Mouse (Mus musculus): ENCODE measurements around the gene Lasp1. TPM values are rescaled to one million over a fixed set of nuclear protein-coding genes. Genes with fewer than 3 reads are reported as not detected.

The Lasp1 gene
- polyA plus RNA-seq, 1 experiment from 2014 or later, result 137 TPM

DNA sequence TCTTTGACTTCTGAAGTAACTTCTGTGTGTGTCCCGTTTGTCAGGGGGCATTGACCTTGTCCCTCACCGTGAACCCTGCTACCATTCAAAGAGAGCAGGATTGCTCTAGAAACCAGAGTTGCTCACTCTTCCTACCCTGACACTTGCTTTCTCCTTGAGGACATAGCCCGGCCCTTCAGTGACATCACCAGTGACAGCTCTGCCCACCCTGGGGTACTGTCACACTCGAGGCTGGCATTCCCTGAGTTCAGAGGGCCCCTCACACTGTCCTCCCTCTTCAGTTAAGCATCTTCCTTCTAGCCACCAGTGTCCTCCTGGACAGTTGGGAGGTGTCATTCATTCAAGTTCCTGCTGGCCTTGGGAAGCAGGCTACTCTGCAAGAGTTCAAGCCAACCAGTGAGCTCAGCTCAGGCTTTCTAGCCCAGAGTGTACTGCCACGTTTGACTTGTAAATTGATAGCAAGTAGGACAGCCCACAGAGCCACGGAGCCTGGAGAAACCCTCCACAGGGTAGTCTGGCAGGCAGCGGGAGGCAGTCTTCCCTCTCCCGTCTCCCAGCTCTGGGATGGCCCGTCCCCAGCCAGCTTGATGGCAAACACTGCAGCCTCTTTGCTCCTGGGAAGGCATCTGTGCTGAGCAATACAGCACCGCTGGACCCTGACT, 40.1 kb downstream of the Lasp1 start:
- WGBS, result 43% methylated on average over 10 of the region's 10 CpGs
- H3K9me3 ChIP-seq, result no peaks in the 10 kb centered on the region
- no peak overlapping the region for H3K27ac ChIP-seq
- no peak overlapping the region for H3K4me3 ChIP-seq (replicated peaks)
- peaks cover 41% of the 10 kb centered on the region for H3K36me3 ChIP-seq
- H3K4me2 ChIP-seq (replicated peaks), result no peak overlapping the region
- no peaks in the 10 kb centered on the region for H3K27me3 ChIP-seq
- ATAC-seq, result no peak
- H3K4me1 ChIP-seq (replicated peaks), result peaks cover 19% of the 10 kb centered on the region
- no peak overlapping the region for H3K9ac ChIP-seq (replicated peaks)

DNA sequence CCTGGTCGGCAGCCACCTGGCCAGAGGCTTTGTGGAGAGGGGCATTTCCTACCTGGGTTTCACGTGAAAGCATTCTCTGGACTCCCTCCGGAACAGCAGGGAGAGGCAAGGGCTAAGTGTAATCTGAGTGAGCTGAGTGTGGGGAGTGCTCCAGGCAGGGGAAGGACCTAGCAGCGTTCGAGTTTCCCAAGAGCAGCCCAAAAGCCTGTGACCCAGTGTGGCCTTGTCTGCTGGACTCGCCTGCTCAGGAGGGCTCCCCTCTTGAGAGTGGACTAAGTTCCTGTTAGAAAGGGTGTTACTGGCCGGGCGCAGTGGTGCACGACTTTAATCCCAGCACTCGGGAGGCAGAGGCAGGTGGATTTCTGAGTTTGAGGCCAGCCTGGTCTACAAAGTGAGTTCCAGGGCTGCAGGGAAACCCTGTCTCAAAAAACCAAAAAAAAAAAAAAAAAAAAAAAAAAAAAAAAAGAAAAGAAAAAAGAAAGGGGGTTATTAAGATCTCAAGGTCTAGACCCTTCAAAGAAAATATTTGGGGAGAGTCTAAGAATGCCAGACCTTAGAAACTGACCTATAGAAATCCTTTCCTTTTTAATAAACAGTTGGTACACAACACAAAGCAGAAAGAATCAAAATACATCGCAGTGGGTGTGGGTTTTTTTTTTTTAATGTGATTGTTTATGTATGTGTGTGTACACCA, 40.8 kb downstream of the Lasp1 start:
- Histone ChIP-seq H3K36me3 (peaks cover 34% of the 10 kb centered on the region), H3K4me1 (replicated peaks) (peaks cover 19% of the 10 kb centered on the region), H3K9ac (replicated peaks) (no peak overlapping the region), H3K27me3 (no peaks in the 10 kb centered on the region), H3K9me3 (no peaks in the 10 kb centered on the region), H3K27ac (peak overlapping the region; percentile 95), H3K4me3 (replicated peaks) (no peak overlapping the region), H3K4me2 (replicated peaks) (no peak overlapping the region)
- ATAC-seq, result no peak
- WGBS, result 56% methylated on average over 11 of the region's 11 CpGs

DNA sequence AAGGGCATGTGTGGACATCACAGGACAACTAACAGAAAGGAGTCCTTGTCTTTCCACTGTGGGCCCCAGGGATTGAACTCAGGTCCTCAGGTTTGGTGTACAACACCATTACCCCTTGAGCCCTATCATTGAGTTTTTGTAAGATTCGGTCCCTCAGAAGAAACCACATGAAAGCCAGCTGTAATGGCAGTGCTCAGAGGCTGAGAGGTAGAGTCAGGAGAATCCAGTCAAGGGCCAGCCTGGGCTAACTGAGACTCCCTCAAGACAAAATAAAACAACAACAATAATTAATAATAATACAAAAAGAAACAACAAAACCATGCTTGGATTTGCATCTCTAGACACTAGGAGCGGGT, 41.3 kb downstream of the Lasp1 start:
- 68% methylated on average over 2 of the region's 2 CpGs for WGBS
- Histone ChIP-seq H3K27ac (peak overlapping the region; percentile 95), H3K4me1 (replicated peaks) (peaks cover 19% of the 10 kb centered on the region), H3K9ac (replicated peaks) (peak overlapping the region; percentile 76; the same call in 1 of the 2 replicates), H3K36me3 (peaks cover 29% of the 10 kb centered on the region), H3K4me2 (replicated peaks) (peak overlapping the region; percentile 63), H3K9me3 (no peaks in the 10 kb centered on the region), H3K4me3 (replicated peaks) (peak overlapping the region; percentile 63), H3K27me3 (no peaks in the 10 kb centered on the region)
- ATAC-seq, result no peak

DNA sequence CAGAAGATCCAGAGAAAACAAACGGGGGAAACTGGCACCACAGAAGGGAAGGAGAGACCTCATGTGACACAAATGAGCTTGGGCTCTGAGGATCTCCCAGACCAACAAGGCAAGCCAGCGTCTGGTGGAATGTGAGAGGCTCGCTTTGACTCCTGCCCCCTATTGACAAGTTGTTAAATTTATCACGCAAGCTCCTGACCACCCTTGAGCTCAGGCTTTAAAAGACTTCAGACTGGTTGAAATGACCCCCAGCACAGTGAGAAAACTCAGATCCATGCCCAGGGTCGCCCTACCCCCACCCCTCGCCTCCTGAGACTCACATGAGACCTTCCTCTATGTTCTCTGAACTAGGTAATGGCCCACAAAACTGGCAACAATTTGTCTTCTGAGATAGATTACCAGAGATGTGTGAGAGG, 41.7 kb downstream of the Lasp1 start, which contains the start of gene B230217C12Rik:
Gene B230217C12Rik (plus strand): TSS at position 242 of the 416 bp plus-strand sequence.
- H3K27ac ChIP-seq, result peak within 1 kb of the TSS; percentile 95
- WGBS, result 2% methylated on average over 6 of the region's 6 CpGs
- no peaks in the 10 kb centered on the region for H3K9me3 ChIP-seq
- peaks cover 24% of the 10 kb centered on the region for H3K36me3 ChIP-seq
- H3K4me1 ChIP-seq (replicated peaks), result peaks cover 19% of the 10 kb centered on the region
- H3K4me2 ChIP-seq (replicated peaks), result peak within 1 kb of the TSS; percentile 63
- H3K27me3 ChIP-seq, result no peaks in the 10 kb centered on the region
- peak; percentile 65 for ATAC-seq
- H3K9ac ChIP-seq (replicated peaks), result peak within 1 kb of the TSS; percentile 76
- H3K4me3 ChIP-seq (replicated peaks), result peak within 1 kb of the TSS; percentile 63

DNA sequence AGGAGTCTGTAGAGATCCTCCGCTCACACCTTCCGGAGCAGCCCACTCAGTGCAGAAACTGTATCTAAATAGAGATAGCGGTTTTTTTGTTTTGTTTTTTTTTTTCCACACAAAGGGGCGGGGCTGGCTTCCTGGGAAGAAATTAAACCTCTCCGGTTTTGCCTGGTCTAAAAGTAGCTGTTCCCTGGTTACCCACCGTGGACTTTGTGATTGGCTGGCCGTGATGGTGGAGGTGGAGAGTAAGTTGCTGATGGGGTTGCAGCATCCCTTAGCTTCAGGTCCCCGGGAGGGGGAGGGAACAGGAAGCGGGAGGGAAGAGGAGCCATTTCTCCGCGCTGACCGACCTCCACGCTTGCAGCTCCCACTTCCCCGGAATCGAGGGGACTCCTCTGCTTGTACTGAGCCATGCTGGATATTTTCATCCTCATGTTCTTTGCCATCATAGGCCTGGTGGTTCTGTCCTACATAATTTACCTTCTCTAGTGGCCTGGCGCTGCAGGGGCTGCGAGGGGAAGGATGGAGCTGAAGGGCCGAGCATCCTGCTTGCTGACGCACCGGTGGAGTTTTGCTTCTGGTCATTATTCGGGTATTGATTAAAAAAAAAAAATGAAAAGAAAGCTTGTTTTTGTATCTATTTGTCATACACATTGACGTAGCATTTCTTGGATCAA, 42.3 kb downstream of the Lasp1 start:
- under 1% methylated on average over 22 of the region's 22 CpGs for WGBS
- Histone ChIP-seq H3K4me1 (replicated peaks) (peaks cover 19% of the 10 kb centered on the region), H3K9ac (replicated peaks) (peak overlapping the region; percentile 76), H3K9me3 (no peaks in the 10 kb centered on the region), H3K27ac (peak overlapping the region; percentile 95), H3K36me3 (peaks cover 19% of the 10 kb centered on the region), H3K4me2 (replicated peaks) (peak overlapping the region; percentile 63), H3K27me3 (no peaks in the 10 kb centered on the region), H3K4me3 (replicated peaks) (peak overlapping the region; percentile 63)
- ATAC-seq, result peak; percentile 92

DNA sequence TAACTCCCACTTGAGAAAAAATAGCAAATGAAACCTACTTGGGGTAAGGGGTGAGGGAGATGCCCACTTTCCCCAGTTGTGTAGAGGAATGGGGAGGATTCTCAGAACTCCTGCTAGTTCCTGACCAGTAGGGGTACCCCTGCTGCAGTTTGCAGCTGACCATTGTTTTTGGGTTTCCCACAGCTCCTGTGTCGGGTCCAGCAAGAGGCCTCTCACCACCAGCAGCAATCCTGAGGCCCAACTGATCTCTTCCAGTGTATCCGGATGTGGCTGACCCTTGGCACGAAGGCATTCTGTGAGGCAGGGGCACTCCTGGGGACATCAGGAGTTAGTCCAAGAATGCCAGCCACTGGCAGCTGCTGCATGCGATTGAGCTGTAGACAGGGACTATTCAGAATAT, 43.2 kb downstream of the Lasp1 start:
- Histone ChIP-seq H3K9ac (replicated peaks) (peak overlapping the region; percentile 76), H3K27ac (peak overlapping the region; percentile 95)
- no peak for ATAC-seq

DNA sequence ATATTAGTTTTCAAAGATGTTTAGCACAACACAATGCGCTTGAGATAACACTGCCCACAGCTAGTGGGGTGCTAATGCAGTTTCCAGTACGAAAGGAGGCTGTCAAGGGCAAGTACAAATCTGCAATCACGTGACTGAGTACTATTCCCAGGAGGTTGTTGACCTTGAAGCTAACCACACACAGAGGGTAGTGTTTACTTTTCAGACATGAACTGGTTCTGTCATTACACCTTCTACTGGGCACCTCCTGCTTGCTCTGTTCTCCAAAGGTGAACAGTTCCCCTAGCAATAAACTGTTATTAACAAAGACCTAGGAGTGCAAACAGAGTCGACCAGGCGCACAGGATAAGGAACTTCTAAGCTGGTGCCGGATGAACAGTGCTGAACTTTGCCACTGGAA, 51.6 kb downstream of the Lasp1 start:
- Histone ChIP-seq H3K27me3 (no peaks in the 10 kb centered on the region), H3K4me1 (replicated peaks) (no peaks in the 10 kb centered on the region), H3K4me2 (replicated peaks) (no peak overlapping the region), H3K9me3 (no peaks in the 10 kb centered on the region), H3K27ac (no peak overlapping the region), H3K36me3 (no peaks in the 10 kb centered on the region), H3K9ac (replicated peaks) (no peak overlapping the region), H3K4me3 (replicated peaks) (no peak overlapping the region)
- WGBS, result 74% methylated on average over 6 of the region's 6 CpGs
- ATAC-seq, result no peak

More for the DNA sequence above, 43.2 kb downstream of the Lasp1 start:
- peaks cover 10% of the 10 kb centered on the region for H3K36me3 ChIP-seq
- peak overlapping the region; percentile 63 for H3K4me2 ChIP-seq (replicated peaks)
- WGBS, result 30% methylated on average over 4 of the region's 4 CpGs
- peak overlapping the region; percentile 63 for H3K4me3 ChIP-seq (replicated peaks)
- H3K4me1 ChIP-seq (replicated peaks), result peaks cover 19% of the 10 kb centered on the region
- H3K27me3 ChIP-seq, result no peaks in the 10 kb centered on the region
- no peaks in the 10 kb centered on the region for H3K9me3 ChIP-seq

DNA sequence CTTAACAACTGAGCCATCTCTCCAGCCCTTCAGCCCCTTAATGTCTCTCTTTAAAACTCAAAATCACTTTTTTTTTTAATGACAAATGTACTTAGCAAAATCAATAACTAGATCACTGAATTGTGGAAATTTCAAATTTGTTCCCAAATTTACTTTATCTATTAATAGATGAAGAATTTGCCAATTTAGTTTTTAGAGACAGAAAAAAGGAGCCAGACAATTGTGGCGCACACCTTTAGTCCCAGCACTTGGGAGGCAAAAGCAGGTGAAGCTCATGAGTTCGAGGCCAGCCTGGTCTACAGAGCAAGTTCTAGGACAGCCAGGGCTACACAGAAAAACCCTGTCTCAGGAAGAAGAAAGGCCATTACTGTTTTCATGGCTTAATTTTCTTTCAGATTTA, 52.8 kb downstream of the Lasp1 start:
- H3K4me2 ChIP-seq (replicated peaks), result no peak overlapping the region
- H3K4me3 ChIP-seq (replicated peaks), result no peak overlapping the region
- WGBS, result 86% methylated on average over 2 of the region's 2 CpGs
- ATAC-seq, result no peak
- H3K9me3 ChIP-seq, result no peaks in the 10 kb centered on the region
- H3K27ac ChIP-seq, result no peak overlapping the region
- H3K4me1 ChIP-seq (replicated peaks), result no peaks in the 10 kb centered on the region
- H3K9ac ChIP-seq (replicated peaks), result no peak overlapping the region
- no peaks in the 10 kb centered on the region for H3K36me3 ChIP-seq
- H3K27me3 ChIP-seq, result no peaks in the 10 kb centered on the region

DNA sequence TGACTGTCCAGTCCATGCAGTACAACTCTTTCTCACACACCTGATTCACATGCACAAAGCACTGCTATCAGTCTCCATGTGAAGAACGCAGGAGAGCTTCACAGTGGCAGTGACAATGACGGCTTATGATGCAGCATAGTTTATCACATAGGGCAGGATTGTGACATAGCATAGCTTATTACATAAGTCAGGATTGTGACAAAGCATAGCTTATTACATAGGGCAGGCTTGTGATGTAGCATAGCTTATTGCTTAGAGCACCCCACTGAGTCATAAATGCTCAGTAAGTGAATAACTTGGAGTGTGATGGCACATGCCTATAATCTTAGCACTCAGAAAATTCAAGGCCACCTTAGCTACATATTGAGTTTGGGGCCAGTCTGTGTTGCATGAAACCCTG, 56.7 kb downstream of the Lasp1 start:
- no peak for ATAC-seq
- no peak overlapping the region for H3K9ac ChIP-seq (replicated peaks)
- no peaks in the 10 kb centered on the region for H3K9me3 ChIP-seq
- H3K27ac ChIP-seq, result no peak overlapping the region
- H3K4me2 ChIP-seq (replicated peaks), result no peak overlapping the region
- no peaks in the 10 kb centered on the region for H3K27me3 ChIP-seq
- H3K4me3 ChIP-seq (replicated peaks), result no peak overlapping the region
- no peaks in the 10 kb centered on the region for H3K36me3 ChIP-seq
- WGBS, result 91% methylated on average over 2 of the region's 2 CpGs
- no peaks in the 10 kb centered on the region for H3K4me1 ChIP-seq (replicated peaks)

DNA sequence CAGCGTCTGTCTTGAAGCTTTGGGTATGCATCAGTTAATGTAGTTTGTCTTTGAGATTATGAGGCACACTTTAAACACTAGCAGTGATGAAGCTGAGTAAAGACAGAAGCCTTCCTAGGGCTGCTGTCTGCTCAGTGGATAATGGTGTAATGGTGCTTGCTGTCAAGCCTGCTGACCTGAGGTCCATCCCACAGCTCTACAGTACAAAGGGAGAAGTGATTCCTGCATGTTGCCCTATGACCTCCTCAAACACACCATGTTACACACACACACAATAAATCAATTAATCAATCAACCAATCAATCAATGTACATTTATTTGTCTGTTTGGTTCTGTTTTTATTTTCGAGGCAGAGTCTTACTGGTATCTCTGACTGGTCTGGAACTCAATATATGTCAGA, 63.3 kb downstream of the Lasp1 start:
- ATAC-seq, result no peak
- Histone ChIP-seq H3K36me3 (no peaks in the 10 kb centered on the region), H3K9ac (replicated peaks) (no peak overlapping the region), H3K27ac (no peak overlapping the region), H3K27me3 (no peaks in the 10 kb centered on the region), H3K4me2 (replicated peaks) (no peak overlapping the region), H3K4me1 (replicated peaks) (no peaks in the 10 kb centered on the region), H3K9me3 (no peaks in the 10 kb centered on the region), H3K4me3 (replicated peaks) (no peak overlapping the region)
- WGBS, result 84% methylated on average over 2 of the region's 2 CpGs

DNA sequence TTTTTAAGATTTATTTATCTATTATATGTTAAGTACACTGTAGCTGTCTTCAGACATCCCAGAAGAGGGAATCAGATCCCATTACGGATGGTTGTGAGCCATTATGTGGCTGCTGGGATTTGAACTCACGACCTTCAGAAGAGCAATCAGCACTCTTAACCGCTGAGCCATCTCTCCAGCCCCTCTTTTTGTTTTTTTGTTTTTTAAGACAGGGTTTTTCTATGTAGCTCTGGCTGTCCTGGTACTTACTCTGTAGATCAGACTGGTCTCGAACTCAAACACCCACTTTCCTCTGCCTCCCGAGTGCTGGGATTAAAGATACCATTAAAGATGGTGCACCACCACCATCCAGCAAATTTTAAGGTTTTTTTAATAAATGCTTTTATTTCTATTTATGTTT, 66.6 kb downstream of the Lasp1 start:
- Histone ChIP-seq H3K9me3 (no peaks in the 10 kb centered on the region), H3K4me2 (replicated peaks) (no peak overlapping the region), H3K27ac (no peak overlapping the region), H3K9ac (replicated peaks) (no peak overlapping the region), H3K27me3 (no peaks in the 10 kb centered on the region), H3K36me3 (no peaks in the 10 kb centered on the region), H3K4me3 (replicated peaks) (no peak overlapping the region), H3K4me1 (replicated peaks) (no peaks in the 10 kb centered on the region)
- ATAC-seq, result no peak
- 90% methylated on average over 5 of the region's 5 CpGs for WGBS
